Mouse (Mus musculus) embryonic facial prominence, embryonic 11.5 days (tissue): Measurements from ENCODE around the gene Adcy2. TPM values are rescaled to one million over a fixed set of nuclear protein-coding genes. Genes with fewer than 3 reads are reported as not detected.

Experiments
- ATAC-seq: fragments of 200-750 bp; cut with Nextera tagmentation; replicated peaks from 2 replicates; pipeline ENCODE4 v1.8.0; 2017; ENCODE audit warnings: low read depth; ENCODE audit not compliant: insufficient number of reproducible peaks, low FRiP score, low TSS enrichment
- DNase-seq: peaks from one replicate; pipeline ENCODE4 v3.0.0-alpha.2; 2015; ENCODE audit warnings: low spot score
- H3K27ac ChIP-seq: fragments of 300-500 bp; sonication (generic); replicated peaks from 2 replicates; pipeline ENCODE4 v1.5.1; 2014; ENCODE audit warnings: mild to moderate bottlenecking, low read depth, low read length, control low read depth
- H3K27me3 ChIP-seq: fragments of 300-500 bp; sonication (generic); 2 replicates; pipeline ENCODE4 v1.6.1; 2014; ENCODE audit warnings: mild to moderate bottlenecking, low read length, moderate library complexity, mixed read lengths; ENCODE audit not compliant: control insufficient read depth, insufficient read depth
- H3K36me3 ChIP-seq: fragments of 300-500 bp; sonication (generic); replicated peaks from 2 replicates; pipeline ENCODE4 v1.6.1; 2014; ENCODE audit warnings: low read depth, mild to moderate bottlenecking, low read length, moderate library complexity, mixed read lengths; ENCODE audit not compliant: control insufficient read depth, insufficient read depth
- H3K4me1 ChIP-seq: fragments of 300-500 bp; sonication (generic); 2 replicates; pipeline ENCODE4 v1.6.1; 2014; ENCODE audit warnings: low read length, mixed read lengths; ENCODE audit not compliant: control insufficient read depth, insufficient read depth
- H3K4me2 ChIP-seq: fragments of 300-500 bp; sonication (generic); 2 replicates; pipeline ENCODE4 v1.6.1; 2014; ENCODE audit warnings: low read depth, mild to moderate bottlenecking, control low read depth, low read length, moderate library complexity
- H3K4me3 ChIP-seq: fragments of 300-500 bp; sonication (generic); 2 replicates; pipeline ENCODE4 v1.5.1; 2014; ENCODE audit warnings: low read depth, low read length, control low read depth
- H3K9ac ChIP-seq: fragments of 300-500 bp; sonication (generic); replicated peaks from 2 replicates; pipeline ENCODE4 v1.6.1; 2014; ENCODE audit warnings: mild to moderate bottlenecking, control low read depth, low read length
- H3K9me3 ChIP-seq: fragments of 300-500 bp; sonication (generic); replicated peaks from 2 replicates; pipeline ENCODE4 v1.6.1; 2016; ENCODE audit warnings: mild to moderate bottlenecking, low read length, inconsistent platforms, mixed read lengths; ENCODE audit not compliant: control insufficient read depth
- WGBS: fragments of 180-500 bp; shearing (Covaris S2); extraction: QIAGEN DNeasy Blood & Tissue Kit; methylation state at CpG from one replicate; pipeline ENCODE4 v1.1.7; 2014; 5-methylcytosine and 5-hydroxymethylcytosine counted together
- polyA plus RNA-seq: library from polyadenylated mRNA; unstranded; fragments of >200 nt; fragmentation: Nextera tagmentation; extraction: Ambion mirVana; gene quantifications from 2 replicates; pipeline ENCODE4 v1.2.1, GENCODE M21; 2014

Gene Adcy2
- polyA plus RNA-seq, 1 experiment from 2014 or later = 2.1 TPM

DNA sequence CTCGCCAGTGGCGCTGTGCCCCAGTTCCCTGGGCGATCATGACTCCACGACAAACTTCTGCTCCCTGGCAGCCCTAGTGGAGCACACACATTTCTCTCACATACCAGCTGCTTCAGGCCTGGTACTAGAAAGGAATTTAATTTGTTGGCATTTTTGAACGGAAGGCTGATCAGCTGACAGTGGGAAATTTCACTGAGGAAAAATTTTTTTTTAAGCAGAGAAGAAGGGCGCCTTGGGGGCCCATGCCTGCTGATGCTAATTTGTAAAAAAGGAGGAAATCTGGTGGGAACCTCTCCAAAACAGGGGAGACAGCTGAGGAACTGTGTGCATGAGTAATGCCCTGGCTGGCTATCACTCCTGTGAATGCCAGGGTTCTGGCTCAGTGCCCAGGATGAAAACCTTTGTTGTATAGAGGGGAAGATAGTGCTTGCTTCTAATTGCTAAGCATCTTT is 292.0 kb downstream of the Adcy2 start:
- no peak overlapping the region for H3K4me2 ChIP-seq
- no peak for ATAC-seq
- no peak overlapping the region for H3K27ac ChIP-seq
- no peak for DNase-seq
- H3K9ac ChIP-seq = no peak overlapping the region
- H3K4me1 ChIP-seq = no peaks in the 10 kb centered on the region
- no peak overlapping the region for H3K4me3 ChIP-seq
- H3K27me3 ChIP-seq = no peaks in the 10 kb centered on the region
- H3K36me3 ChIP-seq = no peaks in the 10 kb centered on the region
- no peaks in the 10 kb centered on the region for H3K9me3 ChIP-seq
- WGBS = 89% methylated on average over 6 of the region's 6 CpGs

DNA sequence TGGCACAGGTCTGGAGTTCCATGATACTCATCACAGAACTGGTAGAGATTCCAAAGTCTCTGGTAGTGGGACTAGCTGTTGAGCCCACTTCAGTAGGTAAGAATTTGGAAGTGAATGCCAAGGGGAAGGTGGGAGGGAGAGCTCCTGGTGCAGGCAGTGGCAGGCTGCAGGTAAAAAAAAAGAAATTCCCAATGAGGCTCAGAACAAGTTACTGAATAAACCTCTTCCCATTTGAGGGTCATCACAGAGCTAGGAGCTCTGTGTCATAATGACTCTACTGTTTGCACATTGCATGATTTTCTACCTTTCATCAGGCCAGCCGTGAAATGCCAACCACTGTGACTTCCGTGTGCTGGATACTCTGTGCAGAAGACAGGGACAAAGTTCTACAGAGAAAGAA is 314.4 kb downstream of the Adcy2 start:
- H3K27ac ChIP-seq = no peak overlapping the region
- H3K36me3 ChIP-seq = no peaks in the 10 kb centered on the region
- H3K9ac ChIP-seq = no peak overlapping the region
- no peak overlapping the region for H3K4me2 ChIP-seq
- no peaks in the 10 kb centered on the region for H3K9me3 ChIP-seq
- H3K27me3 ChIP-seq = no peaks in the 10 kb centered on the region
- WGBS = 89% methylated on average over 2 of the region's 2 CpGs
- DNase-seq = no peak
- no peak for ATAC-seq
- no peaks in the 10 kb centered on the region for H3K4me1 ChIP-seq
- no peak overlapping the region for H3K4me3 ChIP-seq

DNA sequence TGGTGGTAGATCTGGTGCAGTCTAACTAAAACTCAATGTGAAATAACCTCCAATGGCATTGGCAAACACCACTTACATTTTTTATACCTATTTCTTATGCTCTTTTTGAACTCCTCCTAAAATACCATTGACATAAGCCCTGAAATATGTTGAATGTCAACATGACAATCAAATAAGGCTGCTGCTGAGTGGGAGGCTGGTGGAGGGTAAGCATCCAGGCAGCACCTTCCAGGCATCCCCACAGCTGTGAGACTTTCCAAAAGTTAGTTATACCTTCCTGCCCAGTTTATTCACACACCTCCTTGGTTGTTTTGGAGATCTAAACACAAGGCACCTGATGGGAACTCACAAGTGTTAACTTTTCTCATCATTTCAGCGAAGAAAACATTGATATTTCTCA is 318.9 kb downstream of the Adcy2 start:
- Histone ChIP-seq H3K27me3 (no peaks in the 10 kb centered on the region), H3K4me3 (no peak overlapping the region), H3K27ac (no peak overlapping the region), H3K9me3 (no peaks in the 10 kb centered on the region), H3K4me2 (no peak overlapping the region), H3K9ac (no peak overlapping the region), H3K4me1 (no peaks in the 10 kb centered on the region), H3K36me3 (no peaks in the 10 kb centered on the region)
- 75% methylated on average over 1 of the region's 1 CpGs for WGBS
- ATAC-seq (no peak), DNase-seq (no peak)

DNA sequence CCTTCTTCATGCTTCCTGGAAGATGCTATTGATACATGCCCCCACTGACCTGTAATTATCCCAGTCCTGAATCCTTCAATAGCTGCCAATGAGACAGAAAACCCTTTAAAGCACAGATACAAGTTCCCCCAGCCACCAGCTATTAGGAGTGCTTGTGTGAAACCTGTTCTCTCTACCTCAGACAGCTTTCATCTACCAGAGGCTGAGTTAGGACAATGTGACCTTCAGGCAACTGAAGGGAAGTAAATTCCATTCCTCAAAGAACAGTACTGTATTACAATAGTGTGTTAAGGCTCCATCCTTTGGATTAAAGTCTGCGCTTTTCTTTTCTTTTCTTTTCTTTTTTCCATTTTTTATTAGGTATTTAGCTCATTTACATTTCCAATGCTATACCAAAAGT is 356.6 kb downstream of the Adcy2 start:
- H3K9me3 ChIP-seq = no peaks in the 10 kb centered on the region
- 85% methylated on average over 1 of the region's 1 CpGs for WGBS
- no peak overlapping the region for H3K9ac ChIP-seq
- H3K4me1 ChIP-seq = no peaks in the 10 kb centered on the region
- no peaks in the 10 kb centered on the region for H3K36me3 ChIP-seq
- DNase-seq (no peak), ATAC-seq (no peak)
- no peak overlapping the region for H3K27ac ChIP-seq
- no peak overlapping the region for H3K4me3 ChIP-seq
- H3K4me2 ChIP-seq = no peak overlapping the region
- no peaks in the 10 kb centered on the region for H3K27me3 ChIP-seq

DNA sequence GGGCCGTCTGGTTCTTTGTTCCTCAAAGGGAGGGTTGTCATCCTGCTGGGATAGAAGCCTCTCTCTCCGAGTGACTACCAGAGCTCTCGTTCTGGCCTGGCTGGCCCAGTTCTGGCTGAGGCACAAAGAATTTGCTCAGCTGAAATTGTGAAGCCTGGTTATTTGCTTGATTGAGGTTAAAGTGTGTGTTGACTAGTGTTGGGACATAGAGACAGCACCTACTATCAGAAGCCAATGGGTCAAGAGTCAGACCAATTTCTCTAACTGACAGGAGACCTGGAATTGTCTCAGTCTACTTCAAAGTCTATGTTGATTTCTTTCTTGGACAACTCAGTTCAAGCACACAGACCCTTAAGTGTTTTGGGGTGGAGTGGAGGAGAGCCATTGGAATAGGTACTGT is 372.3 kb downstream of the Adcy2 start:
- Histone ChIP-seq H3K4me3 (no peak overlapping the region), H3K36me3 (no peaks in the 10 kb centered on the region), H3K9me3 (no peaks in the 10 kb centered on the region), H3K9ac (no peak overlapping the region), H3K4me1 (no peaks in the 10 kb centered on the region), H3K27me3 (no peaks in the 10 kb centered on the region), H3K27ac (no peak overlapping the region), H3K4me2 (no peak overlapping the region)
- DNase-seq = no peak
- 77% methylated on average over 3 of the region's 3 CpGs for WGBS
- no peak for ATAC-seq

DNA sequence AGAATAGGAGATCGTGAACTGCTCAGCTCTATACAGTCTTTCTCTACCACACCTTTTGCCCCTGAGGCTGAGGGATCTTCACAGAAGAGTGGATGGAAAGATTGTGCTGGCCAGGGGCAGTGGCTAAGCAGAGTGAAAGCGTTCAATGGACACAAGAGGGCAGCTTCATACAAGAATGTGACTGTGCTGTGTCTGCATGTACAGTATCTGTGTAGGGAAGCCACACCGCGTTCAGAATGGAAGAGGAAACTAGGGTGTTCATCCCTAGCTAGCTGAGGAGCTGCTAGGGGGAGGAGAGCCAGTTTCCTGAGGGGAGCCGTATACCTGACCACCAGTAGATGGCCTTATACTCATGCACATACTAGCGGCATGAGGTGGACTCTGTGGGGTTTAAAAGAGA is 376.5 kb downstream of the Adcy2 start:
- WGBS = 64% methylated on average over 6 of the region's 6 CpGs
- ATAC-seq = no peak
- H3K4me3 ChIP-seq = no peak overlapping the region

DNA sequence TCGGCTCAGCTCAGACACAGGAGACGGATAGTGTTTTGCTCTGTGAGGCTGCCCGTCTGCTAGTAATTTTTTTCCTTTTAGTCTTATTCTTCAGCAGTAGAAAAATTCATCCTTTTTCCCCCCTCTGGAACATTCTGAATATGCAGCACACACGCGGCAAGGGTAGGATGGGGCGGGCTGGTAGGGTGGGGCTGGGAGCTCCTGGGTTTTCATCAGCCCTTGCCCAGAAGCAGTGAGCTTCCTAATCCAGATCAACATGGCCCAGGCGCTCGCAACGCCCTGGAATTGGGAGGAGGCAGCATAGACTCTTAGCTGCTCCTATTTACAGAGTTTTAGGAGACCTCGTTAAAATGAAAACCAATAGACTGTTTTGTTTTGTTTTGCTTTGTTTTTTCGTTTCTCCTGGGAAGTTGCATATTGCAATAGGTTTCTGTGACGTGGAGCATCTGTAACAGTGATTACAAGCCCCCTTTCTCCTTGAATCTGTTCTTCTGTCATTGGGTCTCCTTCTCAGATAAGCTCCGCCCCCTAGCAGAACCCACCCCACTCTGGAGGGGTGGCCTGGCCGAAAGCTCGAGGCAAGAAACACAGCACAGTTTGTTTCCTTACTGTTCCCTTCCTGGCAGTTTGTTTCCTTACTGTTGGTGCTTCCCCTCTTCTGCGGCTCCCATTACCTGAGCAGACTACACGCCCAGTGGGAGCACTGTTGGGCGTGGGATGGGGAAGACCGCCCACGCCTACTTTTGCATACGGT is 391.5 kb downstream of the Adcy2 start:
- H3K36me3 ChIP-seq = no peaks in the 10 kb centered on the region
- peak overlapping the region; percentile 10; the same call in 1 of the 2 replicates for H3K4me2 ChIP-seq
- no peaks in the 10 kb centered on the region for H3K9me3 ChIP-seq
- no peak overlapping the region for H3K4me3 ChIP-seq
- no peak overlapping the region for H3K27ac ChIP-seq
- no peak overlapping the region; the same call in 1 of the 2 replicates for H3K9ac ChIP-seq
- no peaks in the 10 kb centered on the region for H3K4me1 ChIP-seq
- no peaks in the 10 kb centered on the region for H3K27me3 ChIP-seq
- DNase-seq (peak; percentile 32), ATAC-seq (no peak)
- WGBS = 48% methylated on average over 21 of the region's 21 CpGs

More for the DNA sequence above, 376.5 kb downstream of the Adcy2 start:
- Histone ChIP-seq H3K4me2 (no peak overlapping the region), H3K27ac (no peak overlapping the region), H3K9ac (no peak overlapping the region), H3K36me3 (no peaks in the 10 kb centered on the region), H3K27me3 (no peaks in the 10 kb centered on the region), H3K4me1 (no peaks in the 10 kb centered on the region), H3K9me3 (no peaks in the 10 kb centered on the region)
- no peak for DNase-seq

DNA sequence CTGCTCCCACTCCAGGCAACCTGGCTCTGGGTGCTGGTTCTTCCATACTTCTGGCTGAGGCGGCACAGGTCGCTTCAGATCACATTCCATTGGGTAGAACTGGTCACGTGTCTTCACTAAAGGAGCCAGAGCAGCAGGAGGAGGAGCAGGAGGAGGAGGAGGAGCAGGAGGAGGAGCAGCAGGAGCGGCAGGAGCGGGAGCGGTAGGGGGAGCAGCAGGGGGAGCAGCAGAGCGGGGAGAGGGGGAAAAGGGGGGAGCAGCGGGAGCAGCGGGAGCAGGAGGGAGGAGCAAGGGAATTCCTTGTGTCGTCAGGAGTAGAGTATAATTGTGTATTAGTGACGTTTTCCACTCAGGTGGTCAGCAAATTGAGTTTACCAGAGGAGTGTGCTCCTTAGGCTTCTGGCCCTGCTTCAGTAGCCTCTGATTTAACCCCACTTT is 393.6 kb downstream of the Adcy2 start:
- WGBS = 2% methylated on average over 9 of the region's 11 CpGs
- no peaks in the 10 kb centered on the region for H3K4me1 ChIP-seq
- no peaks in the 10 kb centered on the region for H3K9me3 ChIP-seq
- no peaks in the 10 kb centered on the region for H3K27me3 ChIP-seq
- peak; percentile 65 for DNase-seq
- no peaks in the 10 kb centered on the region for H3K36me3 ChIP-seq
- H3K4me2 ChIP-seq = peak overlapping the region; percentile 27
- ATAC-seq = peak; percentile 60
- H3K9ac ChIP-seq = no peak overlapping the region; the same call in 1 of the 2 replicates
- H3K4me3 ChIP-seq = peak overlapping the region; percentile 17
- no peak overlapping the region for H3K27ac ChIP-seq
